Mouse (Mus musculus): ENCODE results near the gene Cntn6.

DNA sequence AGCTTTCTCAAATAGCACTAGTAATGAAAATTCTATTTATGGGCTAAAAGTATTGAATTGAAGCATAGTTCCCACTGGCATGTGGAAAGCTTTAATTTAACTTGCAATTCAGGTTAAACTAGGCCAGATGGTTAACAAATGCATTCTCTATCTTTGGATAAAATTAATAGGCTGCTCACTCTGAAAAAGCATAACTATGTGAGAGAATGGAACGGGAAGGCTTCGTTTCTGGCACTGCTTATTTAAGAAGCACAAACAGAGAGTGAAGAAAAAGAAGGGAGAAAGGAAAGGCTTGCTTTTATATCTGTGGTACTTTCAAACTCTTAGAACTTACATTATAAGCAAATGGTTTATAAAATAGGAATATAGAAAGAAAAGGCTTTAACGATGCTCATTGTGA lies 268.6 kb downstream of the Cntn6 start:
- no peak for TF ChIP-seq CTCF (IDR thresholded peaks at IDR 0.05; ENCODE audit: low read depth)
- no peak for TF ChIP-seq EP300 (IDR thresholded peaks at IDR 0.05; ENCODE audit: low read depth)
